Mouse (Mus musculus): ENCODE data around the gene Tmem177.

The Tmem177 gene

GRCm38 (mm10) chr1:119912953-119913814, at the start of gene Tmem177:
Gene Tmem177, minus strand, starts transcription at chr1:119913208.
- DNase-seq = peak; percentile 95 to 96

- DNase-seq = no peak
Observed at GRCm38 (mm10) chr1:119959920-119960319, 46.9 kb upstream of the Tmem177 start.

GRCm38 (mm10) chr1:119959464-119959863, 46.5 kb upstream of the Tmem177 start:
- no peak for DNase-seq

GRCm38 (mm10) chr1:119957716-119958222, 44.8 kb upstream of the Tmem177 start:
- DNase-seq = no peak

- no peak for DNase-seq
Observed at GRCm38 (mm10) chr1:119954680-119955079, 41.7 kb upstream of the Tmem177 start.

- DNase-seq = no peak
Observed at GRCm38 (mm10) chr1:119953456-119953855, 40.4 kb upstream of the Tmem177 start.

- DNase-seq = no peak
Observed at GRCm38 (mm10) chr1:119950086-119950485, 37.1 kb upstream of the Tmem177 start.

- DNase-seq = no peak
Observed at GRCm38 (mm10) chr1:119936861-119937260, 23.9 kb upstream of the Tmem177 start.

- DNase-seq = no peak
Observed at GRCm38 (mm10) chr1:119931421-119932150, 18.6 kb upstream of the Tmem177 start.

- no peak for DNase-seq
Observed at GRCm38 (mm10) chr1:119929715-119930114, 16.7 kb upstream of the Tmem177 start.

GRCm38 (mm10) chr1:119919299-119919698, 6.3 kb upstream of the Tmem177 start:
- DNase-seq = no peak

- DNase-seq = no peak
Observed at GRCm38 (mm10) chr1:119916823-119917371, 3.9 kb upstream of the Tmem177 start.

- no peak for DNase-seq
Observed at GRCm38 (mm10) chr1:119907206-119907748, 5.7 kb downstream of the Tmem177 start.

GRCm38 (mm10) chr1:119903231-119903620, 9.8 kb downstream of the Tmem177 start:
- no peak for DNase-seq

GRCm38 (mm10) chr1:119902551-119903230, 10.3 kb downstream of the Tmem177 start:
- no peak for DNase-seq

- DNase-seq = no peak
Observed at GRCm38 (mm10) chr1:119899195-119900123, 13.5 kb downstream of the Tmem177 start.

GRCm38 (mm10) chr1:119894936-119895335, 18.1 kb downstream of the Tmem177 start:
- DNase-seq = peak; percentile 24 to 29

- DNase-seq = no peak
Observed at GRCm38 (mm10) chr1:119893600-119893999, 19.4 kb downstream of the Tmem177 start.

GRCm38 (mm10) chr1:119892933-119893332, 20.1 kb downstream of the Tmem177 start:
- no peak for DNase-seq

GRCm38 (mm10) chr1:119891865-119892264, 21.1 kb downstream of the Tmem177 start:
- no peak for DNase-seq

GRCm38 (mm10) chr1:119891149-119891548, 21.9 kb downstream of the Tmem177 start:
- DNase-seq = no peak

Measured in thymus, adult 18-20 months (tissue).